Mouse (Mus musculus): Measurements from ENCODE around the gene Rnase2b. TPM values are rescaled to one million over a fixed set of nuclear protein-coding genes. Genes with fewer than 3 reads are reported as not detected.
A peak's percentile ranks its signal among the peaks of the same experiment; 100 is the strongest.
"Not testable (repeated sequence)": the region's sequence is repeated elsewhere in the genome, so short reads cannot be mapped to it uniquely, and the experiment has no call there.

The Rnase2b gene
- polyA plus RNA-seq (2016; fragmentation: Nextera tagmentation; extraction: Ambion mirVana), result not detected in 2 replicates

GRCm38 (mm10) chr14:51161976-51162375 lies at the start of gene Rnase2b:
Gene Rnase2b (plus strand): TSS chr14:51162260.
- not testable (repeated sequence) for H3K4me3 ChIP-seq (replicated peaks); H3K27me3 ChIP-seq; H3K4me2 ChIP-seq; H3K36me3 ChIP-seq (replicated peaks); H3K27ac ChIP-seq; H3K4me1 ChIP-seq; H3K9me3 ChIP-seq; H3K9ac ChIP-seq; ATAC-seq (ENCODE audit: low FRiP score)
- WGBS, result 90% methylated on average over 3 of the region's 3 CpGs

- no peak for ATAC-seq (ENCODE audit: low FRiP score)
- H3K27me3 ChIP-seq, result no peaks in the 10 kb centered on the region
- H3K36me3 ChIP-seq (replicated peaks), result no peaks in the 10 kb centered on the region
- no peak overlapping the region for H3K4me3 ChIP-seq (replicated peaks)
- no peaks in the 10 kb centered on the region; the same call in 1 of the 2 replicates for H3K9me3 ChIP-seq
- H3K4me2 ChIP-seq, result peak overlapping the region; percentile 13; the same call in 1 of the 2 replicates
- 22% methylated on average over 9 of the region's 9 CpGs for WGBS
- H3K4me1 ChIP-seq, result no peaks in the 10 kb centered on the region
- H3K9ac ChIP-seq, result no peak overlapping the region
- no peak overlapping the region for H3K27ac ChIP-seq
Measured at GRCm38 (mm10) chr14:51113476-51113875, 48.6 kb upstream of the Rnase2b start.

- H3K9ac ChIP-seq, result no peak within 1 kb of the TSS
- H3K4me1 ChIP-seq, result no peaks in the 10 kb centered on the region
- ATAC-seq (ENCODE audit: low FRiP score), result no peak
- H3K4me2 ChIP-seq, result peak within 1 kb of the TSS; percentile 13; the same call in 1 of the 2 replicates
- WGBS, result 56% methylated on average over 12 of the region's 12 CpGs
- H3K4me3 ChIP-seq (replicated peaks), result no peak within 1 kb of the TSS
- H3K9me3 ChIP-seq, result no peaks in the 10 kb centered on the region; the same call in 1 of the 2 replicates
- no peaks in the 10 kb centered on the region for H3K27me3 ChIP-seq
- no peak within 1 kb of the TSS for H3K27ac ChIP-seq
- no peaks in the 10 kb centered on the region for H3K36me3 ChIP-seq (replicated peaks)
Measured at GRCm38 (mm10) chr14:51113916-51114560, 48.0 kb upstream of the Rnase2b start, which contains the start of gene Eddm3b. Gene Eddm3b (plus strand): TSS chr14:51114426.

- H3K9me3 ChIP-seq, result no peaks in the 10 kb centered on the region
Measured at GRCm38 (mm10) chr14:51125684-51126083, 36.4 kb upstream of the Rnase2b start.

DNA sequence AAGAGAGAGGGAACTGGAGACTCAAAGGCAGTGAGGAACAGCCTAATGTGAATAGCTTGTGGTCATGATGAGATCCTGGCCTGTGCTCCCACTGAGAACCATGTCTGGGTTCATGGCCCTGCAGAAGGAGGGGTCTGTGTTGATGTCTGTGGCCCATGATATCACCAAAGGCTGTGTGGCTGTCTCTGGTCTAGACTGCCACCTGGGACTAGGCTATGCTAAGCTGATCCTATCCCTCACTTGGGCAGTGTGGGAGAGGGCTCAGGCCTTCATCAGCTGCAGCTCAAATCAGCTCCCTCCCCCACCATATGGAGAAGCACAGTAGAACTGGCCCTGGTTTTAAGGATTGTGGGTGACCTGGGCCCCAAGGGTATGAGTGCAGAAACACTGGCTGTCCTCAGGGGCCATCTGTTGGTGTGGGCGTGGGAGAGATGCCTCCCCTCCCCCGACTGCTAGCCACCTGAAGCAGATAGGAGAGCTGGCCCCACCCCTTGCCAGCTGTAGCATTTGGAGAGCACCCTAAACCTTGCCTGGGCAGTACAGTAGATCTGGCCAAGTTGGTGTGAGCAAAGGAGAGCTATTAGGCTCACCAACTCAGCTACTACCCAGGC lies 34.3 kb upstream of the Rnase2b start:
- no peak overlapping the region for H3K27ac ChIP-seq
- no peaks in the 10 kb centered on the region for H3K27me3 ChIP-seq
- no peaks in the 10 kb centered on the region for H3K4me1 ChIP-seq
- no peak for ATAC-seq (ENCODE audit: low FRiP score)
- H3K4me2 ChIP-seq, result no peak overlapping the region
- H3K9me3 ChIP-seq, result no peaks in the 10 kb centered on the region
- no peak overlapping the region for H3K4me3 ChIP-seq (replicated peaks)
- 78% methylated on average over 2 of the region's 2 CpGs for WGBS
- no peak overlapping the region for H3K9ac ChIP-seq
- no peaks in the 10 kb centered on the region for H3K36me3 ChIP-seq (replicated peaks)

More at GRCm38 (mm10) chr14:51125684-51126083, 36.4 kb upstream of the Rnase2b start:
- no peak overlapping the region for H3K9ac ChIP-seq
- 79% methylated on average over 6 of the region's 6 CpGs for WGBS
- H3K4me3 ChIP-seq (replicated peaks), result no peak overlapping the region
- no peaks in the 10 kb centered on the region for H3K36me3 ChIP-seq (replicated peaks)
- ATAC-seq (ENCODE audit: low FRiP score), result no peak
- H3K27ac ChIP-seq, result no peak overlapping the region
- no peaks in the 10 kb centered on the region for H3K4me1 ChIP-seq
- no peaks in the 10 kb centered on the region for H3K27me3 ChIP-seq
- no peak overlapping the region for H3K4me2 ChIP-seq

- ATAC-seq (ENCODE audit: low FRiP score), result no peak
- no peaks in the 10 kb centered on the region for H3K4me1 ChIP-seq
- H3K9ac ChIP-seq, result no peak overlapping the region
- no peak overlapping the region for H3K4me3 ChIP-seq (replicated peaks)
- H3K9me3 ChIP-seq, result no peaks in the 10 kb centered on the region
- no peak overlapping the region for H3K27ac ChIP-seq
- no peaks in the 10 kb centered on the region for H3K27me3 ChIP-seq
- WGBS, result 86% methylated on average over 9 of the region's 9 CpGs
- H3K36me3 ChIP-seq (replicated peaks), result no peaks in the 10 kb centered on the region
- no peak overlapping the region for H3K4me2 ChIP-seq
Measured at GRCm38 (mm10) chr14:51128775-51129623, 33.1 kb upstream of the Rnase2b start.

DNA sequence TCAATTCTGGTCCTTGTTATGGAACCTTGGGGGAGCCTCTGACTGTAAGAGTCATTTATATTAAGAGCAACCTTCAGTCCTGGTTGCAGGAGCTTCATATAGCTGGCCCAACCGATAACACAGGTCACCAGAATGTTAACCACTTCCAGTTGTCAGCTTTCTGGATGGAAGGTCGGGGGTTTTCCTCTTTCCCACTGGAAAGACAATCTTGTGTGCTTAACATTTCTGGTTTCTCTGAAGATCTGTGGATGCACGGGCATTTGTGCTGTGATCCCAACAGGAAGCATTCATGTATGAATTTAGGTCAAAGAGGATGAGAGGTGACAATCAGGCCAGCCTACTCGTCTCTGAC lies 32.5 kb upstream of the Rnase2b start:
- Histone ChIP-seq H3K4me3 (replicated peaks) (no peak overlapping the region), H3K27me3 (no peaks in the 10 kb centered on the region), H3K9ac (no peak overlapping the region), H3K4me1 (no peaks in the 10 kb centered on the region), H3K9me3 (no peaks in the 10 kb centered on the region), H3K4me2 (no peak overlapping the region), H3K27ac (no peak overlapping the region), H3K36me3 (replicated peaks) (no peaks in the 10 kb centered on the region)
- 81% methylated on average over 4 of the region's 4 CpGs for WGBS
- no peak for ATAC-seq (ENCODE audit: low FRiP score)

GRCm38 (mm10) chr14:51130315-51130940 lies 31.6 kb upstream of the Rnase2b start:
- Histone ChIP-seq H3K36me3 (replicated peaks) (no peaks in the 10 kb centered on the region), H3K9me3 (no peaks in the 10 kb centered on the region), H3K27me3 (no peaks in the 10 kb centered on the region), H3K9ac (no peak overlapping the region), H3K4me2 (no peak overlapping the region), H3K4me1 (no peaks in the 10 kb centered on the region), H3K4me3 (replicated peaks) (no peak overlapping the region), H3K27ac (no peak overlapping the region)
- ATAC-seq (ENCODE audit: low FRiP score), result no peak
- 91% methylated on average over 9 of the region's 9 CpGs for WGBS

DNA sequence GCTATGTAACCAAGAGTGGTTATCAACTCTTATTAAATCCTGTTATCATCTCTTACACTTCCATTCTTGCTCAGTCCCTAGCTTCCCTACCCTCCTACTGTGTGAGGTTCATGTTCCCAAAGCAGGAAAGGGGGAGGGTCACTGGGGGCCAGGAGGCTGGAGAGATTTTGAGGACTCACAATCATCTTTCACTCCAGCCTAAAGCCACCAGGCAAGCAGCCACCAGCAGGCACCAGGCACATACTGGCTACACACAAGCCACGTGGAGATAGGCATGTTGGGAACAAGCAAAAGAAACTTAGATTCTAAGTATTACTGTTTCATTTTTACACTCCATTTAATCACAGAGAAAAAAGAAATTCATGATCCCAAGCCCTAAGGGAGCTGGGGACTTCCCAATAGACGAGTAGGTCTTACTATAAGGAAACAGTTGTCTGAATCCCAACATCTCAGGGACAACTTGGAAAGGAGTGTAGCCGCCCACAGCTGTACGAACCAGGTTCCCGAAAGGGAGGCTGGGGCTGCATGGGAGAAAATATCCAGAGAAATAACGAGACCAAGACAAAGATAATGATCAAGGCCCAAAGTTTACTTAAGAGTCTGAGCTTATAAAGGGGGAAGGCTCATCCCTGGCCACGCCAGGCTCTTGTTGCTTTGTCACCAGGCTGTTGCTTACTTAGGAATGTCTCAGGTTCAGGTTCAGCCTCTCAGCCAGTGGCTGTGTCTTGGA lies 30.8 kb upstream of the Rnase2b start:
- 84% methylated on average over 7 of the region's 7 CpGs for WGBS
- no peak for ATAC-seq (ENCODE audit: low FRiP score)
- no peak overlapping the region for H3K27ac ChIP-seq
- H3K9me3 ChIP-seq, result no peaks in the 10 kb centered on the region
- H3K27me3 ChIP-seq, result no peaks in the 10 kb centered on the region
- H3K4me3 ChIP-seq (replicated peaks), result no peak overlapping the region
- no peak overlapping the region for H3K9ac ChIP-seq
- H3K36me3 ChIP-seq (replicated peaks), result no peaks in the 10 kb centered on the region
- H3K4me2 ChIP-seq, result no peak overlapping the region
- H3K4me1 ChIP-seq, result no peaks in the 10 kb centered on the region

DNA sequence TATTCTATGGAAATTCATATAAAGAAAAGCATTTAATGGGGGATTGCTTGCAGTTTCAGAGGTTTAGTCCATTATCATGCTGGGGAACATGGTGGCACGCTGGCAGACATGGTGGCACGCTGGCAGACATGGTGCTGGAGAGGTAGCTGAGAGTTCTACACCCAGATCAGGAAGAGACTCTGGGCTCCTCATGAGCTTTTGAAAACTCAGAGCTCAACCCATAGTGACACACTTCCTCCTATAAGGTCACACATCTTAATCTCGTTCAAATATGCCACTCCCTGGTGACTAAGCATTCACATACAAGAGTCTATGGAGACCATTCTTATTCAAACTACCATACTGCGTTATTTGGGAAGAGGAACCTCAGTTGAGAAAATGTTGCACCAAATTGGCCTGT lies 29.7 kb upstream of the Rnase2b start:
- Histone ChIP-seq H3K9me3 (no peaks in the 10 kb centered on the region), H3K9ac (no peak overlapping the region), H3K27ac (no peak overlapping the region), H3K4me3 (replicated peaks) (no peak overlapping the region), H3K27me3 (no peaks in the 10 kb centered on the region), H3K4me2 (no peak overlapping the region), H3K4me1 (no peaks in the 10 kb centered on the region), H3K36me3 (replicated peaks) (no peaks in the 10 kb centered on the region)
- 92% methylated on average over 4 of the region's 4 CpGs for WGBS
- ATAC-seq (ENCODE audit: low FRiP score), result no peak

DNA sequence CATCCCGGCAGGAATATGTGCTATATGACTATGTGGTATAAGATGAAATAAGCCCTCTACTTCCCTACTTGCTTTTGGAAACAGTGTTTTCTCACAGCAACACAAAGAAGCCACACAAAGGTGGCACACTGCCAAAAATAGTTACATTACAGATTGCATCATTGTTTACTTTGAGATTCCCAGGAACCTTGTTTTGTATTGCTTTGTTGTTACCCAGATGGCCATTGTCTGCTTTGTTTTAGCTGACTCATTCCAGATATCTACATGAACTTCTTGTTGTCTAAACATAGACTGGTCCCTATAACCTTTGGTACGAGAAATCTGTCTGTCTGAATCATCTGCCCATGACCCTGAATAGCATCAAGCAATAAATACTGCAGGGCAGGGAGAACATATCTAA lies 21.7 kb upstream of the Rnase2b start:
- WGBS, result 82% methylated on average over 2 of the region's 2 CpGs
- H3K27ac ChIP-seq, result no peak overlapping the region
- no peaks in the 10 kb centered on the region for H3K36me3 ChIP-seq (replicated peaks)
- no peak for ATAC-seq (ENCODE audit: low FRiP score)
- H3K4me3 ChIP-seq (replicated peaks), result no peak overlapping the region
- H3K9ac ChIP-seq, result no peak overlapping the region
- no peaks in the 10 kb centered on the region for H3K9me3 ChIP-seq
- H3K4me1 ChIP-seq, result no peaks in the 10 kb centered on the region
- H3K27me3 ChIP-seq, result no peaks in the 10 kb centered on the region
- H3K4me2 ChIP-seq, result no peak overlapping the region
